Mouse (Mus musculus) adrenal gland, adult 8-10 months (tissue): ENCODE data around the gene Snx6. TPM values are rescaled to one million over a fixed set of nuclear protein-coding genes. Genes with fewer than 3 reads are reported as not detected.
"Not testable (repeated sequence)": the region's sequence is repeated elsewhere in the genome, so short reads cannot be mapped to it uniquely, and the experiment has no call there.

Experiments used
- DNase-seq: peaks from one replicate; pipeline ENCODE4 v3.0.0; 2022
- total RNA-seq, 4 experiments: library from RNA; stranded (reverse); gene quantifications; 2 replicates each; pipeline ENCODE4 v1.2.4; 2022

The Snx6 gene
- total RNA-seq, 4 experiments from 2014 or later: 59.4 to 81.4 (median 72.3) TPM

DNA sequence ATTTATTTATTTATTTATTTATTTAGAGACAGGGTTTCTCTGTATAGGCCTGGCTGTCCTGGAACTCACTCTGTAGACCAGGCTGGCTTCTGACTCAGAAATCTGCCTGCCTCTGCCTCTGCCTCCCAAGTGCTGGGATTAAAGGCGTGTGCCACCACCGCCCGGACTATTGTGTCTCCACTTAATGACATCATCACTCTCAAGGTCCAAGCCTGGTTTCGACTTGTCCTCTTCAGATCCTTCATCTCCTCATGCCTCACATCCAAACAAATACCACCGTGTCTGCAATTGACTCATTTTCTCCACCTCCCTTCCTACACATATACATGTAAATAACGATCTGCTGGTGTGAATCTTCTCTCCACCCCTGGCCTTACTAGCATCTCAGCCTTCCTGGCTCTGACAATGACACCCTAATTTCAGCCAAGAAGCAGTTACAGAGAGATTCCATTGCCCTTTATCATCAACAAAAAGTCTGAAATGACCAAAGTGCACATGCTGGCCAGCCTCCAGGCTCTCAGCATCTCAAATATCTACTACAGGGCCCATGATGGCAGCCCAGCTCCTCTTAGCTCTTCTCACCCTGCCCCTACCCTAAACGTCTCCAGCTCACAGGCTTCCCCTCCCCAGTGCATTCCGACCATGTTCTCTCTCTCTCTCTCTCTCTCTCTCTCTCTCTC, 1.2 kb upstream of the Snx6 start:
- DNase-seq: no peak

DNA sequence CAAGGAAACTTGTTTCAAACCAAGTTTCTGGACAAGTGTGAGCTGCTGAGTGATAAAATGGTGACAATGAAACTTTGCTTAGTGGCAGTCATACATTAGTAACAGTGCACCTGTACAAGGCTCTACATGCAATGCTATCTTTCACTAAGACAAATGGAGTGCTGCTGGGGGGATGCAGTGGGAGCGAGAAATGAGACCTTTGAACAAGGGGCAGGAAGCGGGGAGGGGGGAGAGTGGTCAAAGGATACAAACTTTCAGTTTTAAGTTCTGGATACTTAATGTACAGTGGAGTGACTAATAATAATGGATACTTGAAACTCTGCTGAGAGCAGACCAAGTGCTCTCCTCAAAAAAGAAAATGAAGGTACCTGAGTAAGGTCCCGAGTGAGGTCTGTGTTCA, 1.1 kb downstream of the Snx6 start:
- no peak for DNase-seq

DNA sequence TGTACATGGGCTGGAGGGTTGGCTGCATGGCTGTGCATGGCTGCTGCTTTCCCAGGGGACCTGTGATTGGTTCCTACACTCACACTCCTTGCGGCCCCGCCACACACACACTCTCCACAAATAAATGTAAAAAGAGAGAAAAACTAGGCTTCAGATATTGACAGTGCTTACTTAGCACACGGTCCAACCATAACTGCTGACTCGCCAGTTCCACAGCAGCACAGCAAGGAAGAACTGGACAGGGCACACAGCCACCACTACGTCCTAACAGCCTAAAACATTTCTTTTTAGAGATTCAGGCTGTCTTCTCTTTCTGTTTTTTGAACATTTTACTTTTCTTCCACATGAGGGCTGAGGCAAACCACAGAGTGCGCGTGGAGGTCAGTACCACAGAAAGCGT, 4.0 kb downstream of the Snx6 start:
- DNase-seq: no peak

DNA sequence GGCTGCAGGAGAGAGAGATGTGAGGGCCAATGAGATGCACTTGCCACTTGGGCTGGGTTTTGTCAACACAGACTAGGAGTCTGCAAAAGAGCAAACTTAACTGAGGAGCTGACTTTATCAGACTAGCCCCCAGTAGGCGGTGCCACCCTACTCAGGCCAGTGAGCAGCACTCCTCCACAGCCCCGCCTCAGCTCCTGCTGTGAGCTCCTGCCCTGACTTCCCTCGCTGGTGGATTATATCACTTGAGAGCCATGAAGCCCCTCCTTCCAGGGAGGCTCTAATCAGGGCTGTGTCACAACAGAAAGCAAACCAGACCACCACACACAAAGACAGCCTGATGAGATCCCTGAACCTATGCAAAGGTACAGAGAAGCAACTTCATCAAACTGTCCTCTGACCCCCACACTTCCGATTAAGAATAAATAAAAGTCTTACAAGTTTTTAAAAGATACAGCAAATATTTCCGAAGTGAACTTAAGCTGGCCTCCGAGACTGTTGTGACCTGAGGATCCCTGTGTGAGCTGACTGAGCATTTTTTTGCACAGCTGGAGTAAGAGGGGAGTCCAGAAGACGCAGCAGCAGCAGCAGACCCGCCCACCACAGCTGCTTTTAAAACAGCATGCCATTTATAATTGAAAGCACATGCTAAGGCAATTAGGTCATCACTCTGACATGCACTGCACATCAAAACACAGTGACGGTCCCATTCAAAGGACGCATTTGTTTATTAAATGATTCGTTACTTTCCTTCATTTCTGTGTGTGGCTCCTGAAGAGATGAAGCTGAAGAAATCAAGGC, 6.0 kb downstream of the Snx6 start:
- no peak for DNase-seq

DNA sequence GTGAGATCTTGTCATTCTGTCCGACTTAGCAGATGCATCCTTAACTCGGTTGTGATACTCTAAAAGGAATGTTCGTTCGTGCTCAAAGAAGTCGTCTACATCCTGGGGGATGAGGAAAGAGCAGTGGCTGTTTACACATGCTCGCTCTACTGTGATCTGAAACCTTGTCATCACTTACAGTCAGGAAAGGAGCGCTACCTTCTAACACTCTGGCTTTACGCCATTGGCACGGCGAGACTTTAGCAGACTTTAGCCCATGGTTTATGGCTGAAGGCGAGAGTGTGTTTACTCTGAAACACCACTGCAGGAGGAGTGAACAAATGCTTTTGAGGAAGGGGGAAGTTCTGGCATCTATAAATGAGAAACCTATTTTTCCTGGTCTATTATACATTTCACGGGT, 31.9 kb downstream of the Snx6 start:
- no peak for DNase-seq

DNA sequence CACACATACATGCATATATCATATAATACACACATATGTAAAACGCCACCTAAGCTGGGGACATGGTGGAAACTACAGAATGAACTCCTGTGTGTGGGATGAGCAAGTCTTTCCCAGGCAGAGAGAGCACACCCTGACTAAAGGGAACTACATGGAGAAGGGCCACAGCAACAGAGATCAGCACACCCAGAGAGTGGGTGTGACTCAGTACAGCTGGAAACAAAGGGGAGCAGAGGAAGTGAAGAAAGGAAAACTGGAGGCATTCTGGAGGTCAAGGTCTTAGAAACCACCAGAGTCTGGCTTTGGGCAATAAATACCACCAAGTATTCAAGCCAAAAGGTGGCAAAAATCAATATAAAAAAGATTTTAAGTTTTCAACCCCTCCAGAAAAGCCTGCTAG, 34.8 kb downstream of the Snx6 start:
- no peak for DNase-seq

DNA sequence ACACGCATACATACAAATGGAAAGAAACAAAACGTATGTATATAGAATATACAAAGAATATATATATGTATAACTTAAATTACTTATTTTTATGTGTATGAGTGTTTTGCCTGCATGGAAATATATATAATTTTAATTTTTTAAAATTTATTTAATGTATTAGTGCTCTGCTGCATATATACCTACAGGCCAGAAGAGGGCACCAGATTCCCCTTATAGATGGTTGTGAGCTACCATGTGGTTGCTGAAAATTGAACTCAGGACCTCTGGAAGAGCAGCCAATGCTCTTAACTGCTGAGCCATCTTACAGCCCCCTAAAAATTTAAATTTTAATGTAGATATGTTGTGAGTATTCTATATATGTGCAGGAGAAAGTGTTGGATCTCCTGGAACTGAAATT, 36.7 kb downstream of the Snx6 start:
- no peak for DNase-seq

DNA sequence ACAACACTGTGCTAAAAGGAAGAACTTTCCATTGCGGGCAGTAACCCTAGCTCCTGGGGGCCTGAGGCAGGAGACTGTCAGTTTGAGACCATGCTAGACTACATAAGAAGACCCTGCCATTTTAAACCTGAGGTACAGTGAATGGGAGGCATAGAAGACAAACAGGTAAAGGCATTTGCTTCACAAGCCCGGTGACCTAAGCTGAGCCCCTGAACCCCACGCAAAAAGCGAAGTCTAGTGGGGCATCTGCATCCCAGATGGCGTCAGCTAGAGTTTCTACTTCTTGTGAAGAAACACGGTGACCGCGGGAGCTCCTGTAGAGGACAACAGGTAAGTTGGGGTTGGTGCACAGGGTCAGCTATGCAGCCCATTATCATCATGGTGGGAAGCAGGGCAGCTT, 46.9 kb downstream of the Snx6 start:
- DNase-seq: no peak

DNA sequence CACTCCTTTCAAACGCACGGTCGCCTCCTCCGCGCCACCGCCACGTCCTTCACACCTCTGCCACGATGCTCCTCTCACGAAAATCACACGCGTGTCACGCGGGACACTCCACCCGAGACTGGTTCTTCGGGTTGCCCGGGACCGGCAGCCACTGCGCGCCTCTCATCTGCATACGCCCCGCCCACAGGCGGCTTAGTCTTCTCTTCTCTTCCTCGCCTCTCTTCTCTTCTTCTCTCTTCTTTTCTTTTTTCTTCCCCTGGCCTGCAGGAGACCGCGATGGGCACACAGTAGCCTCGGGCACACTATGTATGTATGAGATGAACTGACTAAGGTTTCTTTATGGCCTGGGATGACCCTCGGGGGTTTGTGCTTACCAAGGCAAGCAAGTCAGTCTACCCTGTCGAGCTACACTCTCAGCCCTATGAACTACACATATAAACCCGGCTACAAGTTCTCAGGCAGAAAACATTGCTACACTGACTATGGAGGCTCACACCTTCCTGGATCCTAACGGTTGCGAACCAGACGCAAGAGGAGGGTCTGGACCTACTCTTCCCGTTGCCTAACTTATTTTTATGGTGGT, 56.8 kb downstream of the Snx6 start:
- DNase-seq: peak; percentile 20

DNA sequence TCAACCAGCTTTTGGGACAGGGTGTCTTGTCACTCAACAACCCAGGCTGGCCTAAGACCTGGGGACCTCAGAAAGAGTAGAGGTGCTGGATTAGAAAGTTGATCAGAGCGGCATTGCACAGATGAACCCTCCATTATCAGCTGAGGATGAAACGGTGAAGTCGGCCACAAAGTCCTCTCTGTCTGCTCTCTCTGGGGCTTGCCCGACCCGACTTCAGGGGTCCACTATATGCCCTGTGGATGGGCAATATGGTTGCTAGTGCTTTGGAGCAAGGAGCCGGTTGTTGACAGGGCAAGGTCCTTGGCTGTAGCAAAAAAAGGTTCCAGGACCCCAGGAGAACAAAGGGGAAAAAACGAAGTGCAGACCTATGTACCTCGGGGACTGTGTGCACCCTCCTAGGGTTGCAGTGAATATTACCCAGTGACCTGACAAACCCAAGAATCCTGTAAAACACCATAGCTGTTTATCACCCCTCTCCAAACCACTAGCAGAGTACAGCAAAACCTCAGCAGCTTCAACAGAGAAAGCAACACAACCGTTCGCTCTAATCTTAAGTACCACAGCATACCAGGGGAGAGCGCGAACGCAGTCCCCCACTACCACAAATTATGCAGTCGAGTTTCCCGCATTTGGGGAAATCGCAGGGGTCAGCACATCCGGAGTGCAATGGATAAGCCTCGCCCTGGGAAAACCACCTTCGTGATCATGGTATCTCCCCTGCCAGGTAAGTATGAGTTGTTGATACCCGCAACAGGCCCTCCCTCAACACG, 57.4 kb downstream of the Snx6 start:
- DNase-seq: not testable (repeated sequence)

DNA sequence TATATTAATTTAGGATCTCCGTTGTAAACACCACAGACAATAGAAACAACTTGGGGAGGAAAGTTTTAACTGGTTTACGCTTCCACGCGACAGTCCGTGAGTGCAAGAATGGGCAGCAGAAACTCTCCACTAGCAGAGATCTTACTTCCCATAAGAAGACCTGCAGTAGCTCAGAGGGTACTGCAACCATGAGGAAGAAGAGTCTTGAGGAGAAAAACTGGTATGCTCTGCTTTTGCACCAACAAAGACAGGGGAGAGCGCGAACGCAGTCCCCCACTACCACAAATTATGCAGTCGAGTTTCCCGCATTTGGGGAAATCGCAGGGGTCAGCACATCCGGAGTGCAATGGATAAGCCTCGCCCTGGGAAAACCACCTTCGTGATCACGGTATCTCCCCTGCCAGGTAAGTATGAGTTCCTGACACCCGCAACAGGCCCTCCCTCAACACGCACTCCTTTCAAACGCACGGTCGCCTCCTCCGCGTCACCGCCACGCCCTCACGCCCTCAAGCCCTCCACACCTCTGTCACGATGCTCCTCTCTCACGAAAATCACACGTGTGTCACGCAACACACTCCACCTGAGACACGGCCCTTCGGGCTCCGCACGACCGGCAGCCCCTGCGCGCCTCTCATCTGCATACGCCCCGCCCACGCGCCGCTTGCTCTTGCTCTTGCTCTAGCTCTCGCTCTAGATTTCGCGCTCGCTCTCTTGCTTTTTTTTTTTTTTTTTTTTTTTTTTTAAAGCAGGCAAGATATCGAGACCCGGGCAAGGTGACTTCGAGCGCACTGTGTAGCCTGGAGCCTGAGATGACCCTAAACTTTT, 61.0 kb downstream of the Snx6 start:
- DNase-seq: not testable (repeated sequence)

DNA sequence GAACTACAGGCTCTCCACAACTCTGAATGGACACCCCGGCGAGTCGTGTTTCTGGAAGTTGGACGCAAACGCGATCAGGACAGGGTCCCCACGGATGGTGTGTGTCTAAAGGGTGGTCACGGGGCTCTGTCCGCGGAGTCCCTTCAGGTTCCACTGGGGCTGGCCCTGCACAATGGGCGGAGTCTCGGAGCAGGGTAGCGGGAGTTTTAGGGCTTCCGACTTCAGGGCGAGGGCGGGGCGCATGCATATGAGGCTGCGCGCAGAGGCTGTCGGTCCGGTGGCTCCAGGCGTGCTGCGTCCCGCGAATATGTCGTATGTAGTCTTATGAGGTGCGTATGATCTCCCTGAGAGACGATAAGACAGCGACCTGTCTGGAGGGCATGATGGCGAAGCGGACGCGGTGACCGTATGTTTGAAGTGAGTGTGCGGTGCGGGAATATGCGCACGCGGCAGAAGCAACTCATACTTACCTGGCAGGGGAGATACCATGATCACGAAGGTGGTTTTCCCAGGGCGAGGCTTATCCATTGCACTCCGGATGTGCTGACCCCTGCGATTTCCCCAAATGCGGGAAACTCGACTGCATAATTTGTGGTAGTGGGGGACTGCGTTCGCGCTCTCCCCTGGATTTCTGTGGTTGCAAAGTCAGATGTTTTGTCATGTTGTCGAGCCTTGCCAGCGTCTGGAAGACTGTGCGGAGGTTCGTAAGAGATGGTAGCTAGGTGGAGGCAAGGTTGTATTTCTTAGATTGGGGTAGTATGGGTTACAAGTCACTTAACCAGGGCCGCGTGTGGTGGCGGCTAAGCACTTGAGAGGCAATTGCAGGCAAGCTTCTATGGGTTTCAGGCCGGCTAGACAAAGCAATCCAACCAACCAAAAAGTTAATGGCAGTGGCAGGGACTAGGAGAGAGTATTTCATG, 66.1 kb downstream of the Snx6 start:
- DNase-seq: not testable (repeated sequence)

DNA sequence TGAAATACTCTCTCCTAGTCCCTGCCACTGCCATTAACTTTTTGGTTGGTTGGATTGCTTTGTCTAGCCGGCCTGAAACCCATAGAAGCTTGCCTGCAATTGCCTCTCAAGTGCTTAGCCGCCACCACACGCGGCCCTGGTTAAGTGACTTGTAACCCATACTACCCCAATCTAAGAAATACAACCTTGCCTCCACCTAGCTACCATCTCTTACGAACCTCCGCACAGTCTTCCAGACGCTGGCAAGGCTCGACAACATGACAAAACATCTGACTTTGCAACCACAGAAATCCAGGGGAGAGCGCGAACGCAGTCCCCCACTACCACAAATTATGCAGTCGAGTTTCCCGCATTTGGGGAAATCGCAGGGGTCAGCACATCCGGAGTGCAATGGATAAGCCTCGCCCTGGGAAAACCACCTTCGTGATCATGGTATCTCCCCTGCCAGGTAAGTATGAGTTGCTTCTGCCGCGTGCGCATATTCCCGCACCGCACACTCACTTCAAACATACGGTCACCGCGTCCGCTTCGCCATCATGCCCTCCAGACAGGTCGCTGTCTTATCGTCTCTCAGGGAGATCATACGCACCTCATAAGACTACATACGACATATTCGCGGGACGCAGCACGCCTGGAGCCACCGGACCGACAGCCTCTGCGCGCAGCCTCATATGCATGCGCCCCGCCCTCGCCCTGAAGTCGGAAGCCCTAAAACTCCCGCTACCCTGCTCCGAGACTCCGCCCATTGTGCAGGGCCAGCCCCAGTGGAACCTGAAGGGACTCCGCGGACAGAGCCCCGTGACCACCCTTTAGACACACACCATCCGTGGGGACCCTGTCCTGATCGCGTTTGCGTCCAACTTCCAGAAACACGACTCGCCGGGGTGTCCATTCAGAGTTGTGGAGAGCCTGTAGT, 76.4 kb downstream of the Snx6 start:
- not testable (repeated sequence) for DNase-seq

DNA sequence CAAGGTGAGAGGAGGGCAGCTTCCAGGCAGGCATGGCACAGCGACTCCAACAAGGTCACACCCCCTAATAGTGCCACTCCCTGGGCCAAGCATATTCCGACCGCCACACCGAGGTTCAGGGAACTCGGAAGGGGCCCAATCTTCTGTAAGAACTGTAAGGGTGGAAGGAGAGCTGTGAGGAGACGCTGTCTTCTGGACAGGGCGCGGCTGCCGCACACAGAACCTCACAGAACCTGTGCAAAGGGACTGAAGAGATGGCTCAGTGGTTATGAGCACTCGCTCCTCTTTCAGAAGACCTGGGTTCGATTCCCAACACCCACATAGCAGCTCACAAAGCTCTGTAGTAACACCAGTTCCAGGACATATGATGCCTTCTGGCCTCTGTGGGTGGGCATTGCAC, 78.0 kb downstream of the Snx6 start:
- not testable (repeated sequence) for DNase-seq

DNA sequence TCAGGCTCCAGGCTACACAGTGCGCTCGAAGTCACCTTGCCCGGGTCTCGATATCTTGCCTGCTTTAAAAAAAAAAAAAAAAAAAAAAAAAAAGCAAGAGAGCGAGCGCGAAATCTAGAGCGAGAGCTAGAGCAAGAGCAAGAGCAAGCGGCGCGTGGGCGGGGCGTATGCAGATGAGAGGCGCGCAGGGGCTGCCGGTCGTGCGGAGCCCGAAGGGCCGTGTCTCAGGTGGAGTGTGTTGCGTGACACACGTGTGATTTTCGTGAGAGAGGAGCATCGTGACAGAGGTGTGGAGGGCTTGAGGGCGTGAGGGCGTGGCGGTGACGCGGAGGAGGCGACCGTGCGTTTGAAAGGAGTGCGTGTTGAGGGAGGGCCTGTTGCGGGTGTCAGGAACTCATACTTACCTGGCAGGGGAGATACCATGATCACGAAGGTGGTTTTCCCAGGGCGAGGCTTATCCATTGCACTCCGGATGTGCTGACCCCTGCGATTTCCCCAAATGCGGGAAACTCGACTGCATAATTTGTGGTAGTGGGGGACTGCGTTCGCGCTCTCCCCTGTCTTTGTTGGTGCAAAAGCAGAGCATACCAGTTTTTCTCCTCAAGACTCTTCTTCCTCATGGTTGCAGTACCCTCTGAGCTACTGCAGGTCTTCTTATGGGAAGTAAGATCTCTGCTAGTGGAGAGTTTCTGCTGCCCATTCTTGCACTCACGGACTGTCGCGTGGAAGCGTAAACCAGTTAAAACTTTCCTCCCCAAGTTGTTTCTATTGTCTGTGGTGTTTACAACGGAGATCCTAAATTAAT, 81.5 kb downstream of the Snx6 start:
- not testable (repeated sequence) for DNase-seq

DNA sequence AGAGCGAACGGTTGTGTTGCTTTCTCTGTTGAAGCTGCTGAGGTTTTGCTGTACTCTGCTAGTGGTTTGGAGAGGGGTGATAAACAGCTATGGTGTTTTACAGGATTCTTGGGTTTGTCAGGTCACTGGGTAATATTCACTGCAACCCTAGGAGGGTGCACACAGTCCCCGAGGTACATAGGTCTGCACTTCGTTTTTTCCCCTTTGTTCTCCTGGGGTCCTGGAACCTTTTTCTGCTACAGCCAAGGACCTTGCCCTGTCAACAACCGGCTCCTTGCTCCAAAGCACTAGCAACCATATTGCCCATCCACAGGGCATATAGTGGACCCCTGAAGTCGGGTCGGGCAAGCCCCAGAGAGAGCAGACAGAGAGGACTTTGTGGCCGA, 85.0 kb downstream of the Snx6 start:
- not testable (repeated sequence) for DNase-seq

DNA sequence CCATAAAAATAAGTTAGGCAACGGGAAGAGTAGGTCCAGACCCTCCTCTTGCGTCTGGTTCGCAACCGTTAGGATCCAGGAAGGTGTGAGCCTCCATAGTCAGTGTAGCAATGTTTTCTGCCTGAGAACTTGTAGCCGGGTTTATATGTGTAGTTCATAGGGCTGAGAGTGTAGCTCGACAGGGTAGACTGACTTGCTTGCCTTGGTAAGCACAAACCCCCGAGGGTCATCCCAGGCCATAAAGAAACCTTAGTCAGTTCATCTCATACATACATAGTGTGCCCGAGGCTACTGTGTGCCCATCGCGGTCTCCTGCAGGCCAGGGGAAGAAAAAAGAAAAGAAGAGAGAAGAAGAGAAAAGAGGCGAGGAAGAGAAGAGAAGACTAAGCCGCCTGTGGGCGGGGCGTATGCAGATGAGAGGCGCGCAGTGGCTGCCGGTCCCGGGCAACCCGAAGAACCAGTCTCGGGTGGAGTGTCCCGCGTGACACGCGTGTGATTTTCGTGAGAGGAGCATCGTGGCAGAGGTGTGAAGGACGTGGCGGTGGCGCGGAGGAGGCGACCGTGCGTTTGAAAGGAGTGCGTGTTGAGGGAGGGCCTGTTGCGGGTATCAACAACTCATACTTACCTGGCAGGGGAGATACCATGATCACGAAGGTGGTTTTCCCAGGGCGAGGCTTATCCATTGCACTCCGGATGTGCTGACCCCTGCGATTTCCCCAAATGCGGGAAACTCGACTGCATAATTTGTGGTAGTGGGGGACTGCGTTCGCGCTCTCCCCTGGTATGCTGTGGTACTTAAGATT, 85.6 kb downstream of the Snx6 start:
- DNase-seq: not testable (repeated sequence)

DNA sequence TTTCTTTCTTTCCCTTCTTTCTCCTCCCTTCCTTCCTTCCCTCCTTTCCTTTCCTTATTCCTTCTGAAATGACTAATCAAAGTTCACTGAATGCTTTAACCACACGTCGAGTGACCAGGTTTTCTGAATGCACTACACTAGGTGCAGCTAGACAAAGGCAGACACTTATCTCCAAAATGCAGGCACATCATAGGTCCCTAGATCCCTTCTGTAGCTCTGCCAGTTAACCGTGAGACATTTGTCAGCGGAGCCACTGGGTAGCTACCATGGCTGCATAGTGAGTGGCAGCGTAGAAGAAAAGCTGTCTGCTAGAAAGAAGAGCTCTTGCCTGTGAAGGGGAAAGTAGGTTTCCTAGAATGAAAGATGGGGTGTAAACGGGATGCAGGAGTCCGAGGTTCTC, 96.1 kb downstream of the Snx6 start:
- no peak for DNase-seq
